Mouse (Mus musculus) CH12.LX (cell line): ENCODE measurements around the gene Msx1. TPM values are rescaled to one million over a fixed set of nuclear protein-coding genes. Genes with fewer than 3 reads are reported as not detected.
A peak's percentile ranks its signal among the peaks of the same experiment; 100 is the strongest.

Source experiments
- DNase-seq: peaks from one replicate; pipeline ENCODE4 v3.0.0-alpha.2; 2013; ENCODE audit errors: extremely low read depth
- H3K27ac ChIP-seq: 2 replicates; pipeline ENCODE4 v1.5.1; 2012; ENCODE audit warnings: low read depth, mild to moderate bottlenecking, control low read depth, moderate library complexity; ENCODE audit not compliant: insufficient read depth
- H3K27me3 ChIP-seq: replicated peaks from 2 replicates; pipeline ENCODE3; 2012; ENCODE audit warnings: inconsistent platforms
- H3K36me3 ChIP-seq, 2 experiments: replicated peaks in 1 of 2; 2 replicates each; pipeline versions ENCODE3 to v1.6.1; 2012; ENCODE audit warnings: inconsistent platforms in 1 of 2, low read length in 1 of 2, mild to moderate bottlenecking in 1 of 2, mixed read lengths in 1 of 2, moderate library complexity in 1 of 2; ENCODE audit not compliant: control insufficient read depth in 1 of 2, insufficient read depth in 1 of 2
- H3K4me1 ChIP-seq, 2 experiments: 2 replicates each; pipeline ENCODE4 v1.6.1; 2012; ENCODE audit warnings: inconsistent platforms in 1 of 2, moderate library complexity in 1 of 2; ENCODE audit not compliant: insufficient read depth in 2 of 2, control insufficient read depth in 1 of 2
- H3K4me2 ChIP-seq: 2 replicates; pipeline ENCODE4 v1.6.1; 2012; ENCODE audit warnings: low read depth, mild to moderate bottlenecking, control low read depth; ENCODE audit not compliant: poor library complexity, insufficient read depth, severe bottlenecking
- H3K4me3 ChIP-seq, 3 experiments: fragments of 150-350 bp in 1 of 3; sonication (generic) in 1 of 3; replicated peaks in 1 of 3; 2 replicates each; pipeline versions ENCODE3 to v1.5.1; 2011 to 2012; ENCODE audit warnings: low read depth in 2 of 3, low read length in 2 of 3, mild to moderate bottlenecking in 2 of 3, moderate library complexity in 2 of 3, control low read depth in 1 of 3, improper control_type of control experiment in 1 of 3, inconsistent platforms in 1 of 3, mixed read lengths in 1 of 3; ENCODE audit not compliant: poor library complexity in 1 of 3
- H3K79me2 ChIP-seq: replicated peaks from 2 replicates; pipeline ENCODE4 v1.6.1; 2012; ENCODE audit warnings: mild to moderate bottlenecking, moderate library complexity; ENCODE audit not compliant: control insufficient read depth, poor library complexity, insufficient read depth, severe bottlenecking; ENCODE audit errors: extremely low read depth
- H3K9ac ChIP-seq: 2 replicates; pipeline ENCODE4 v1.6.1; 2012; ENCODE audit warnings: low read depth, mild to moderate bottlenecking, control low read depth, moderate library complexity; ENCODE audit not compliant: insufficient read depth
- H3K9me3 ChIP-seq: replicated peaks from 2 replicates; pipeline ENCODE3; 2012; ENCODE audit warnings: low read length, inconsistent platforms, mixed read lengths
- CHD2 ChIP-seq: IDR thresholded peaks from 2 replicates; pipeline ENCODE4 v1.6.1; 2011; ENCODE audit warnings: low read length, improper control_type of control experiment
- ELF1 ChIP-seq: IDR thresholded peaks from 2 replicates; pipeline ENCODE4 v1.6.1; 2014; ENCODE audit warnings: low read depth, mild to moderate bottlenecking, inconsistent platforms, low read length, improper control_type of control experiment
- EP300 ChIP-seq: IDR thresholded peaks from 2 replicates; pipeline ENCODE4 v1.6.1; 2011; ENCODE audit warnings: low read length, improper control_type of control experiment
- GABPA ChIP-seq: IDR thresholded peaks from 2 replicates; pipeline ENCODE4 v1.6.1; 2012; ENCODE audit warnings: low read depth, low read length, improper control_type of control experiment, inconsistent platforms; ENCODE audit not compliant: insufficient replicate concordance
- IRF4 ChIP-seq: IDR thresholded peaks from 2 replicates; pipeline ENCODE4 v1.6.1; 2014; ENCODE audit warnings: low read depth, mild to moderate bottlenecking, inconsistent platforms, low read length, improper control_type of control experiment
- KAT2A ChIP-seq: IDR thresholded peaks from 2 replicates; pipeline ENCODE4 v1.6.1; 2012; ENCODE audit warnings: low read length, improper control_type of control experiment, inconsistent platforms; ENCODE audit not compliant: insufficient replicate concordance
- NELFE ChIP-seq: IDR thresholded peaks from 2 replicates; pipeline ENCODE4 v1.6.1; 2011; ENCODE audit warnings: low read depth, low read length, improper control_type of control experiment
- NRF1 ChIP-seq: IDR thresholded peaks from 2 replicates; pipeline ENCODE4 v1.6.1; 2014; ENCODE audit warnings: low read depth, mild to moderate bottlenecking, inconsistent platforms, low read length, improper control_type of control experiment, moderate library complexity
- RAD21 ChIP-seq: IDR thresholded peaks from 2 replicates; pipeline ENCODE4 v1.6.1; 2011; ENCODE audit warnings: low read depth, mild to moderate bottlenecking, low read length, improper control_type of control experiment, moderate library complexity
- RCOR1 ChIP-seq: conservative IDR thresholded peaks from 2 replicates; pipeline ENCODE4 v1.6.1; 2012; ENCODE audit warnings: low read depth, mild to moderate bottlenecking, inconsistent platforms, low read length, improper control_type of control experiment
- ZKSCAN1 ChIP-seq: IDR thresholded peaks from 2 replicates; pipeline ENCODE4 v1.6.1; 2012; ENCODE audit warnings: low read depth, inconsistent platforms, low read length, improper control_type of control experiment, borderline replicate concordance
- ZNF384 ChIP-seq: IDR thresholded peaks from 2 replicates; pipeline ENCODE4 v1.6.1; 2012; ENCODE audit warnings: low read depth, low read length, improper control_type of control experiment, inconsistent platforms
- dilution Hi-C: fragments of 300-500 bp; cut with MboI; formaldehyde crosslinking; loops from 2 replicates; pipeline ENCODE4 v1.14.3; 2020; ENCODE audit warnings: low sequenced_read_pairs; ENCODE audit not compliant: extremely low pct_unique_long_range_greater_than_20kb, extremely low pct_ligation_motif_present
- in situ Hi-C: fragments of 300-500 bp; cut with MboI; formaldehyde crosslinking; loops from 3 replicates; pipeline ENCODE4 v1.14.3; 2019; ENCODE audit warnings: low sequenced_read_pairs, low pct_ligation_motif_present, low pct_unique_long_range_greater_than_20kb, mixed read lengths
- polyA plus RNA-seq: library from polyadenylated mRNA; unstranded; fragments of >175 nt; gene quantifications from 2 replicates; pipeline ENCODE4 v1.2.1, GENCODE M21; 2012; ENCODE audit warnings: low read depth; ENCODE audit not compliant: insufficient read length
- total RNA-seq, 2 experiments: library from RNA; depleted of rRNA; stranded (reverse); fragments of 300-350 nt in 1 of 2; fragments of >200 nt in 1 of 2; gene quantifications; 2 replicates each; pipeline ENCODE4 v1.2.3; 2012 to 2014

The Msx1 gene
- total and polyA plus RNA-seq, 3 experiments: not detected

DNA sequence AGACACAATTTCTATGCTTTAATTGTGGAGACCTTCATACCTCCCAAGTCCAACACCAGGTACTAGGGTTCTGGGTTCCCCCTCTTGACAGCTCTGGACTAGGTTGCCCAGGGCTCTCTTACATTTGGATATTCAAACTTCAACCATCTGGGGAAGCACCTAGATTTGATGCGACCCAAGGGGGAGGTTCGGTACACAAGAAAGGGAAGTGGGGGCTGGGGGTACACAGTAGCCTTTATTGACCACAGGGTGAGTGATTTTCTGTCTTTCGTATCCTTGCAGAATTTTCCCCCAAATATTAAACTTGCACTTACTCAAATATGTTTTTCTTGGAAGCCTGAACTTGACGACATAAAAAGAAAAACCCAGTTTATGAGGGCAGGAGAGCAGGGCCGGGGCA lies 4.8 kb downstream of the Msx1 start:
- Histone ChIP-seq H3K4me3 (no peak overlapping the region), H3K9ac (no peak overlapping the region), H3K4me1 (peaks cover 0 to 11% of the 10 kb centered on the region in 2 experiments; a peak in 2 of 4 replicates), H3K27ac (no peak overlapping the region), H3K4me2 (no peak overlapping the region), H3K27me3 (peaks cover 3% of the 10 kb centered on the region), H3K36me3 (no peaks in the 10 kb centered on the region), H3K79me2 (no peaks in the 10 kb centered on the region), H3K9me3 (peaks cover 60% of the 10 kb centered on the region)
- peak; percentile 16 for DNase-seq
- in situ Hi-C loops: no loop called here
- dilution Hi-C loops: no loop called here
- no peak for TF ChIP-seq ELF1

GRCm38 (mm10) chr5:37818533-37819215 lies 5.7 kb downstream of the Msx1 start:
- H3K27me3 ChIP-seq: peaks cover 3% of the 10 kb centered on the region
- TF ChIP-seq NRF1 (no peak), KAT2A (no peak), NELFE (no peak), ZNF384 (no peak), EP300 (no peak), ZKSCAN1 (no peak), IRF4 (no peak), RAD21 (no peak), CHD2 (no peak), RCOR1 (no peak), GABPA (no peak)
- no peak overlapping the region for H3K4me2 ChIP-seq
- H3K4me1 ChIP-seq: peaks cover 0 to 11% of the 10 kb centered on the region in 2 experiments; a peak in 2 of 4 replicates
- no peak overlapping the region for H3K4me3 ChIP-seq
- H3K79me2 ChIP-seq: no peaks in the 10 kb centered on the region
- no peaks in the 10 kb centered on the region for H3K36me3 ChIP-seq
- H3K9ac ChIP-seq: no peak overlapping the region
- peaks cover 53% of the 10 kb centered on the region for H3K9me3 ChIP-seq
- dilution Hi-C loops: no loop called here
- no peak for DNase-seq
- in situ Hi-C loops: no loop called here
- no peak overlapping the region for H3K27ac ChIP-seq
